Mouse (Mus musculus) stomach, postnatal 0 days (tissue): ENCODE measurements around the gene Slc6a20b. TPM values are rescaled to one million over a fixed set of nuclear protein-coding genes. Genes with fewer than 3 reads are reported as not detected.

ENCODE experiments used
- ATAC-seq: fragments of 200-750 bp; cut with Nextera tagmentation; 2 replicates; pipeline ENCODE4 v1.8.0; 2017; ENCODE audit not compliant: low FRiP score, low TSS enrichment
- DNase-seq: peaks from one replicate; pipeline ENCODE4 v3.0.0-alpha.2; 2016; ENCODE audit warnings: low spot score
- H3K27ac ChIP-seq: fragments of 300-500 bp; sonication (generic); replicated peaks from 2 replicates; pipeline ENCODE4 v1.5.1; 2014; ENCODE audit warnings: mild to moderate bottlenecking, control low read depth
- H3K27me3 ChIP-seq: fragments of 300-500 bp; sonication (generic); 2 replicates; pipeline ENCODE4 v1.6.1; 2014; ENCODE audit warnings: low read length; ENCODE audit not compliant: control insufficient read depth, insufficient read depth
- H3K36me3 ChIP-seq: fragments of 300-500 bp; sonication (generic); 2 replicates; pipeline ENCODE4 v1.6.1; 2014; ENCODE audit warnings: low read length, mixed read lengths; ENCODE audit not compliant: control insufficient read depth, insufficient read depth
- H3K4me1 ChIP-seq: fragments of 300-500 bp; sonication (generic); replicated peaks from 2 replicates; pipeline ENCODE4 v1.6.1; 2014; ENCODE audit warnings: antibody characterized with exemption; ENCODE audit not compliant: control insufficient read depth, insufficient read depth
- H3K4me2 ChIP-seq: fragments of 300-500 bp; sonication (generic); replicated peaks from 2 replicates; pipeline ENCODE4 v1.6.1; 2014; ENCODE audit warnings: low read depth, mild to moderate bottlenecking, control low read depth, moderate library complexity
- H3K4me3 ChIP-seq: fragments of 300-500 bp; sonication (generic); 2 replicates; pipeline ENCODE4 v1.5.1; 2014; ENCODE audit warnings: low read depth, low read length, control low read depth
- H3K9ac ChIP-seq: fragments of 300-500 bp; sonication (generic); 2 replicates; pipeline ENCODE4 v1.6.1; 2014; ENCODE audit warnings: mild to moderate bottlenecking, low read length, control low read depth, mixed read lengths
- H3K9me3 ChIP-seq: fragments of 300-500 bp; sonication (generic); 2 replicates; pipeline ENCODE4 v1.6.1; 2016; ENCODE audit warnings: low read length; ENCODE audit not compliant: control insufficient read depth
- CTCF ChIP-seq: IDR thresholded peaks from 2 replicates; pipeline ENCODE4 v1.5.1; 2016; ENCODE audit warnings: antibody characterized with exemption, low read depth, mild to moderate bottlenecking, moderate library complexity
- EP300 ChIP-seq: optimal IDR thresholded peaks from 2 replicates; pipeline ENCODE3; 2016; ENCODE audit warnings: antibody characterized with exemption
- WGBS: fragments of 180-500 bp; shearing (Covaris S2); extraction: QIAGEN DNeasy Blood & Tissue Kit; methylation state at CpG from one replicate; pipeline ENCODE4 v1.1.7; 2014; 5-methylcytosine and 5-hydroxymethylcytosine counted together
- polyA plus RNA-seq: library from polyadenylated mRNA; unstranded; fragments of >200 nt; fragmentation: Nextera tagmentation; extraction: Ambion mirVana; gene quantifications from 2 replicates; pipeline ENCODE4 v1.2.1, GENCODE M21; 2015

Gene Slc6a20b
- polyA plus RNA-seq, 1 experiment from 2014 or later, result 0.06 TPM

- no peaks in the 10 kb centered on the region for H3K4me1 ChIP-seq
- WGBS, result 84% methylated on average over 5 of the region's 5 CpGs
- TF ChIP-seq CTCF (no peak), EP300 (no peak)
- no peak overlapping the region for H3K4me3 ChIP-seq
- no peaks in the 10 kb centered on the region for H3K9me3 ChIP-seq
- no peak overlapping the region for H3K9ac ChIP-seq
- no peaks in the 10 kb centered on the region for H3K36me3 ChIP-seq
- no peaks in the 10 kb centered on the region for H3K27me3 ChIP-seq
- no peak overlapping the region for H3K27ac ChIP-seq
- no peak overlapping the region for H3K4me2 ChIP-seq
- ATAC-seq (no peak), DNase-seq (no peak)
Measured at GRCm38 (mm10) chr9:123620311-123621098, 11.9 kb downstream of the Slc6a20b start.

GRCm38 (mm10) chr9:123601529-123601928 lies 30.8 kb downstream of the Slc6a20b start:
- H3K9ac ChIP-seq, result no peak overlapping the region
- no peaks in the 10 kb centered on the region for H3K36me3 ChIP-seq
- no peak for ATAC-seq
- WGBS, result 61% methylated on average over 1 of the region's 1 CpGs
- no peaks in the 10 kb centered on the region for H3K4me1 ChIP-seq
- H3K9me3 ChIP-seq, result no peaks in the 10 kb centered on the region
- no peak overlapping the region for H3K4me3 ChIP-seq
- TF ChIP-seq EP300, result no peak
- TF ChIP-seq CTCF, result no peak
- no peaks in the 10 kb centered on the region for H3K27me3 ChIP-seq
- H3K4me2 ChIP-seq, result no peak overlapping the region
- no peak overlapping the region for H3K27ac ChIP-seq
- DNase-seq, result no peak

- Histone ChIP-seq H3K4me3 (no peak overlapping the region), H3K4me2 (no peak overlapping the region), H3K27ac (no peak overlapping the region), H3K36me3 (no peaks in the 10 kb centered on the region), H3K4me1 (no peaks in the 10 kb centered on the region), H3K27me3 (no peaks in the 10 kb centered on the region), H3K9ac (no peak overlapping the region), H3K9me3 (no peaks in the 10 kb centered on the region)
- TF ChIP-seq CTCF, result no peak
- TF ChIP-seq EP300, result no peak
- ATAC-seq, result no peak
- 89% methylated on average over 2 of the region's 2 CpGs for WGBS
- no peak for DNase-seq
Measured at GRCm38 (mm10) chr9:123597376-123597775, 35.0 kb downstream of the Slc6a20b start.

GRCm38 (mm10) chr9:123596910-123597309 lies 35.5 kb downstream of the Slc6a20b start:
- no peaks in the 10 kb centered on the region for H3K27me3 ChIP-seq
- ATAC-seq, result no peak

GRCm38 (mm10) chr9:123595194-123595593 lies 37.2 kb downstream of the Slc6a20b start:
- Histone ChIP-seq H3K4me3 (no peak overlapping the region), H3K9ac (no peak overlapping the region), H3K9me3 (no peaks in the 10 kb centered on the region), H3K4me1 (no peaks in the 10 kb centered on the region), H3K27ac (no peak overlapping the region), H3K27me3 (no peaks in the 10 kb centered on the region), H3K36me3 (no peaks in the 10 kb centered on the region), H3K4me2 (no peak overlapping the region)
- DNase-seq (no peak), ATAC-seq (no peak)
- TF ChIP-seq EP300, result no peak
- no peak for TF ChIP-seq CTCF
- WGBS, result 91% methylated on average over 4 of the region's 4 CpGs

More at GRCm38 (mm10) chr9:123596910-123597309, 35.5 kb downstream of the Slc6a20b start:
- Histone ChIP-seq H3K4me1 (no peaks in the 10 kb centered on the region), H3K36me3 (no peaks in the 10 kb centered on the region), H3K4me3 (no peak overlapping the region), H3K9me3 (no peaks in the 10 kb centered on the region), H3K27ac (no peak overlapping the region), H3K4me2 (no peak overlapping the region), H3K9ac (no peak overlapping the region)
- TF ChIP-seq CTCF (no peak), EP300 (no peak)
- WGBS, result 98% methylated on average over 2 of the region's 2 CpGs
- no peak for DNase-seq

- 68% methylated on average over 7 of the region's 7 CpGs for WGBS
- H3K4me3 ChIP-seq, result no peak overlapping the region
- no peaks in the 10 kb centered on the region for H3K4me1 ChIP-seq
- H3K36me3 ChIP-seq, result peaks cover 10% of the 10 kb centered on the region; the same call in 1 of the 2 replicates
- H3K9me3 ChIP-seq, result no peaks in the 10 kb centered on the region
- no peak overlapping the region for H3K4me2 ChIP-seq
- H3K27me3 ChIP-seq, result no peaks in the 10 kb centered on the region
- ATAC-seq, result peak; percentile 38; the same call in 1 of the 2 replicates
- no peak overlapping the region for H3K9ac ChIP-seq
- no peak overlapping the region for H3K27ac ChIP-seq
- TF ChIP-seq CTCF (no peak), EP300 (no peak)
- DNase-seq, result no peak
Measured at GRCm38 (mm10) chr9:123589240-123589910, 43.0 kb downstream of the Slc6a20b start.
